Mouse (Mus musculus): Measurements from ENCODE around the gene Olfr330.

DNA sequence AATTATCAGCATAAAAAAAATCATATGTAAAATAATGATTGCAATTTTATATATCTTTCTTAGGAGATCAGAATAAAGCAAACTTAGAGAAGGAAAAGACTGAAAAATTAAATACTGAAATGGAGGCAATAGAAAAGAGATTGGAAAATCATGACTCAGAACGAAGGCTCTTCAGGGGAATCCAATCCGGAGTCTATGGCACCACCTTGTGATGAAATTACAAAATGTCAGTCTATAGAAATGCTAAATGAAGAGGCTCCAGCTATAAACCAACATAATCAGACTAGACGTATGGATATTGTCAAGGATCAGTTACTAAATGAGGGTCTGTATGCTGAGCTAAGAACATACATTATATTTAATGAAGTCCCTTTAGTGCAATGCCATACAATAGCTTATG is 35.3 kb downstream of the Olfr330 start:
- TF ChIP-seq CTCF (IDR thresholded peaks at IDR 0.05; ENCODE audit: low read depth) (peak; percentile 43), EP300 (IDR thresholded peaks at IDR 0.05; ENCODE audit: low read depth) (no peak)

Data from heart, postnatal 0 days (tissue).